Comparison of ENCODE assay signal across 8 mouse cellular contexts in genomic region chr11:116440408-116441068, GRCm38 (mm10). TPM values are rescaled to one million over a fixed set of nuclear protein-coding genes. Genes with fewer than 3 reads are reported as not detected.
A peak's percentile ranks its signal among the peaks of the same experiment; 100 is the strongest.
DNase-seq lines count a peak whose midpoint lies in the region; ATAC-seq and TF ChIP-seq lines count a peak whose summit lies in the region.

No protein-coding gene starts in this region.

- peak overlapping the region; percentile 39 for H3K27ac ChIP-seq in embryonic facial prominence, embryonic 13.5 days
- no peak overlapping the region for H3K27ac ChIP-seq in embryonic facial prominence, embryonic 10.5 days (replicated peaks)
- H3K27ac ChIP-seq in lung, embryonic 14.5 days (ENCODE audit: low read depth), result peak overlapping the region; percentile 2; the same call in 1 of the 2 replicates
- peak overlapping the region; percentile 78 to 80 for H3K27ac ChIP-seq in heart, embryonic 14.5 days (replicated peaks in 1 of 2; ENCODE audit: control insufficient read depth in 1 of 2, insufficient read depth in 1 of 2, low read depth in 2 of 2, low read length in 2 of 2)

- TF ChIP-seq CTCF in lung, embryonic 14.5 days (IDR thresholded peaks at IDR 0.05; ENCODE audit: low read depth), result no peak

- no peak for ATAC-seq in embryonic facial prominence, embryonic 13.5 days (ENCODE audit: insufficient number of reproducible peaks, insufficient read depth, low FRiP score, low TSS enrichment, low read depth)
- ATAC-seq in lung, embryonic 14.5 days (ENCODE audit: insufficient read depth), result no peak
- 0 out of 2 replicates have a peak, but pooled peaks have one; percentile 4 for ATAC-seq in heart, embryonic 14.5 days (ENCODE audit: insufficient number of reproducible peaks, insufficient read depth, low FRiP score, low read depth)
- no peak for ATAC-seq in frontal cortex, adult (ENCODE audit: low TSS enrichment)

- no peaks in the 10 kb centered on the region for H3K9me3 ChIP-seq in embryonic facial prominence, embryonic 13.5 days
- no peaks in the 10 kb centered on the region for H3K9me3 ChIP-seq in embryonic facial prominence, embryonic 10.5 days
- no peaks in the 10 kb centered on the region for H3K9me3 ChIP-seq in lung, embryonic 14.5 days (ENCODE audit: low read depth, low read length)
- no peaks in the 10 kb centered on the region for H3K9me3 ChIP-seq in heart, embryonic 14.5 days (ENCODE audit: control insufficient read depth, low read length)

- no peak overlapping the region for H3K9ac ChIP-seq in embryonic facial prominence, embryonic 13.5 days
- H3K9ac ChIP-seq in lung, embryonic 14.5 days, result no peak overlapping the region
- H3K9ac ChIP-seq in heart, embryonic 14.5 days (ENCODE audit: low read length), result peak overlapping the region; percentile 34; the same call in 1 of the 2 replicates

- 84% methylated on average over 7 of the region's 7 CpGs for WGBS in embryonic facial prominence, embryonic 13.5 days
- 85% methylated on average over 7 of the region's 7 CpGs for WGBS in embryonic facial prominence, embryonic 10.5 days
- WGBS in lung, embryonic 14.5 days, result 56% methylated on average over 7 of the region's 7 CpGs
- 45% methylated on average over 7 of the region's 7 CpGs for WGBS in heart, embryonic 14.5 days

- H3K4me1 ChIP-seq in embryonic facial prominence, embryonic 13.5 days, result peaks cover 22% of the 10 kb centered on the region
- peaks cover 46% of the 10 kb centered on the region for H3K4me1 ChIP-seq in embryonic facial prominence, embryonic 10.5 days
- peaks cover 3% of the 10 kb centered on the region; the same call in 1 of the 2 replicates for H3K4me1 ChIP-seq in lung, embryonic 14.5 days (ENCODE audit: insufficient read depth)
- peaks cover 27 to 35% of the 10 kb centered on the region in 2 experiments for H3K4me1 ChIP-seq in heart, embryonic 14.5 days (ENCODE audit: control insufficient read depth in 2 of 2, insufficient read depth in 2 of 2, low read length in 2 of 2)

- no peak overlapping the region for H3K4me2 ChIP-seq in embryonic facial prominence, embryonic 13.5 days
- no peak overlapping the region for H3K4me2 ChIP-seq in lung, embryonic 14.5 days
- H3K4me2 ChIP-seq in heart, embryonic 14.5 days (ENCODE audit: low read length), result no peak overlapping the region

- DNase-seq in embryonic facial prominence, embryonic 10.5 days (ENCODE audit: low spot score), result no peak
- peak; percentile 52 for DNase-seq in lung, embryonic 14.5 days
- DNase-seq in lung, postnatal 36 days, result no peak
- peak; percentile 47 to 58 for DNase-seq in kidney, postnatal 4 days
- DNase-seq in adrenal gland, postnatal 14 days, result no peak

- peaks cover 34% of the 10 kb centered on the region for H3K36me3 ChIP-seq in embryonic facial prominence, embryonic 13.5 days
- H3K36me3 ChIP-seq in embryonic facial prominence, embryonic 10.5 days (replicated peaks), result peaks cover 48% of the 10 kb centered on the region
- peaks cover 40% of the 10 kb centered on the region for H3K36me3 ChIP-seq in lung, embryonic 14.5 days (ENCODE audit: insufficient read depth)
- peaks cover 35% of the 10 kb centered on the region for H3K36me3 ChIP-seq in heart, embryonic 14.5 days (ENCODE audit: control insufficient read depth, insufficient read depth, low read length)

- no peaks in the 10 kb centered on the region for H3K27me3 ChIP-seq in embryonic facial prominence, embryonic 13.5 days
- no peaks in the 10 kb centered on the region for H3K27me3 ChIP-seq in embryonic facial prominence, embryonic 10.5 days (replicated peaks; ENCODE audit: low read depth, poor library complexity, severe bottlenecking)
- no peaks in the 10 kb centered on the region for H3K27me3 ChIP-seq in lung, embryonic 14.5 days (ENCODE audit: insufficient read depth, low read length)
- no peaks in the 10 kb centered on the region for H3K27me3 ChIP-seq in heart, embryonic 14.5 days (ENCODE audit: control insufficient read depth, insufficient read depth, low read length)

- no peak overlapping the region for H3K4me3 ChIP-seq in embryonic facial prominence, embryonic 13.5 days
- no peak overlapping the region for H3K4me3 ChIP-seq in embryonic facial prominence, embryonic 10.5 days
- H3K4me3 ChIP-seq in lung, embryonic 14.5 days (ENCODE audit: low read depth, low read length), result no peak overlapping the region
- H3K4me3 ChIP-seq in heart, embryonic 14.5 days (ENCODE audit: control insufficient read depth in 1 of 2, insufficient read depth in 1 of 2, low read depth in 1 of 2, low read length in 2 of 2), result no peak overlapping the region

RNA-seq across cellular contexts. Expression of gene Ubald2, which starts 6.6 kb away (rescaled TPM):
- polyA plus RNA-seq in embryonic facial prominence, embryonic 13.5 days (2015; fragmentation: Nextera tagmentation; extraction: Ambion mirVana), result 26.4 and 35.2 TPM in 2 replicates
- polyA plus RNA-seq in embryonic facial prominence, embryonic 10.5 days (2016; fragmentation: Nextera tagmentation; extraction: Ambion mirVana), result 43.7 and 46.4 TPM in 2 replicates
- polyA plus RNA-seq in lung, embryonic 14.5 days (2014; fragmentation: Nextera tagmentation; extraction: Ambion mirVana), result 64.9 and 66.7 TPM in 2 replicates
- polyA plus RNA-seq in heart, embryonic 14.5 days (2014; fragmentation: Nextera tagmentation; extraction: Ambion mirVana), result 53.4 and 62.9 TPM in 2 replicates
- total RNA-seq in adrenal gland, postnatal 14 days (2021), result 36.4 and 38.8 TPM in 2 replicates

RNA-seq across cellular contexts. Expression of gene Qrich2, which starts 25.5 kb away (rescaled TPM):
- polyA plus RNA-seq in embryonic facial prominence, embryonic 13.5 days (2015; fragmentation: Nextera tagmentation; extraction: Ambion mirVana), result 0.19 and 0.55 TPM in 2 replicates
- polyA plus RNA-seq in embryonic facial prominence, embryonic 10.5 days (2016; fragmentation: Nextera tagmentation; extraction: Ambion mirVana), result 0.23 and 0.44 TPM in 2 replicates
- 0.45 TPM in 1 of 2 replicates, not detected in the other for polyA plus RNA-seq in lung, embryonic 14.5 days (2014; fragmentation: Nextera tagmentation; extraction: Ambion mirVana)
- not detected in 2 replicates for polyA plus RNA-seq in heart, embryonic 14.5 days (2014; fragmentation: Nextera tagmentation; extraction: Ambion mirVana)
- not detected in 2 replicates for total RNA-seq in adrenal gland, postnatal 14 days (2021)

RNA-seq across cellular contexts. Expression of gene Rnf157, which starts 27.7 kb away (rescaled TPM):
- 10.2 and 16.5 TPM in 2 replicates for polyA plus RNA-seq in embryonic facial prominence, embryonic 13.5 days (2015; fragmentation: Nextera tagmentation; extraction: Ambion mirVana)
- polyA plus RNA-seq in embryonic facial prominence, embryonic 10.5 days (2016; fragmentation: Nextera tagmentation; extraction: Ambion mirVana), result 12.7 and 15.7 TPM in 2 replicates
- polyA plus RNA-seq in lung, embryonic 14.5 days (2014; fragmentation: Nextera tagmentation; extraction: Ambion mirVana), result 13.9 and 16.8 TPM in 2 replicates
- polyA plus RNA-seq in heart, embryonic 14.5 days (2014; fragmentation: Nextera tagmentation; extraction: Ambion mirVana), result 8.3 and 8.4 TPM in 2 replicates
- 8.6 and 10.1 TPM in 2 replicates for total RNA-seq in adrenal gland, postnatal 14 days (2021)

RNA-seq across cellular contexts. Expression of gene Prpsap1, which starts 53.5 kb away (rescaled TPM):
- polyA plus RNA-seq in embryonic facial prominence, embryonic 13.5 days (2015; fragmentation: Nextera tagmentation; extraction: Ambion mirVana), result 186 and 193 TPM in 2 replicates
- 233 and 242 TPM in 2 replicates for polyA plus RNA-seq in embryonic facial prominence, embryonic 10.5 days (2016; fragmentation: Nextera tagmentation; extraction: Ambion mirVana)
- 191 and 206 TPM in 2 replicates for polyA plus RNA-seq in lung, embryonic 14.5 days (2014; fragmentation: Nextera tagmentation; extraction: Ambion mirVana)
- polyA plus RNA-seq in heart, embryonic 14.5 days (2014; fragmentation: Nextera tagmentation; extraction: Ambion mirVana), result 89.8 and 93.4 TPM in 2 replicates
- 81.1 and 81.8 TPM in 2 replicates for total RNA-seq in adrenal gland, postnatal 14 days (2021)

Comparison
In these comparisons a context has a peak if more than half of its experiments do, and no peak if none do; other contexts are left out.
1. DNase-seq: peak in lung, embryonic 14.5 days (single experiment) and kidney, postnatal 4 days (2 of 2); none in embryonic facial prominence, embryonic 10.5 days (single experiment), lung, postnatal 36 days (single experiment) and adrenal gland, postnatal 14 days (single experiment).